Mouse (Mus musculus) thymus, adult 2 months (tissue): ENCODE results near the gene Osgep.
"Not testable (repeated sequence)": the region's sequence is repeated elsewhere in the genome, so short reads cannot be mapped to it uniquely, and the experiment has no call there.

Source experiments
- CTCF ChIP-seq: fragments of 200-500 bp; IDR thresholded peaks from 2 replicates; pipeline ENCODE4 v1.5.1; 2012; ENCODE audit warnings: mild to moderate bottlenecking, control low read depth, low read length, moderate library complexity, borderline replicate concordance; ENCODE audit not compliant: control insufficient read depth, poor library complexity, insufficient read depth; ENCODE audit errors: extremely low read depth
- POLR2A ChIP-seq: fragments of 200-500 bp; IDR thresholded peaks from 2 replicates; pipeline ENCODE4 v1.6.1; 2012; ENCODE audit warnings: mild to moderate bottlenecking, low read length, control low read depth, moderate library complexity; ENCODE audit not compliant: control insufficient read depth, poor library complexity, insufficient read depth; ENCODE audit errors: extremely low read depth

DNA sequence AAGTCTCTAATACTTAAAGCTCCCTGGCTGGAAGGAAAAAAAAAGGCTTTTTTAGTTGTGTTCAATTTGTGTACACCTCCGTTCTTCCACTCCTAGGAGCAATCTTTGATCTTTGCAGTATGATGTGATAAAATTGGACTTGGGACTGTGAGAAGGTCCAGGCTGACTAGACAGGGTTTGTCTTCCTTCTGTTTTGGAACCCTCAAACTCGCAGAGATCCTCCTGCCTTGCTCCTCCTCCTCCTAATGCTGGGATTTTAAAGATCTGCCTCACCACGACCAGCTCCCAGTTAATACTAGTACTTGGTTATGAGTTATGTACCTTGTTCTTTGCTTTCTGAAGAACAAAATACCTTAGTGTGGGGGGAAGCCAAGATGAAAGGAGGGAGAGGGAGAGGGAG is 20.8 kb upstream of the Osgep start:
- not testable (repeated sequence) for TF ChIP-seq POLR2A, CTCF
